Mouse (Mus musculus) heart, adult 2 months (tissue): ENCODE results near the gene Zfp738.

ENCODE experiments used
- CTCF ChIP-seq: fragments of 200-600 bp; IDR thresholded peaks from 2 replicates; pipeline ENCODE4 v1.8.1; 2022; ENCODE audit warnings: antibody characterized with exemption, mild to moderate bottlenecking, moderate library complexity
- EP300 ChIP-seq: fragments of 200-500 bp; IDR thresholded peaks from 2 replicates; pipeline ENCODE4 v1.6.1; 2011; ENCODE audit warnings: low read depth, low read length, control low read depth; ENCODE audit not compliant: insufficient read depth
- POLR2A ChIP-seq: fragments of 200-500 bp; IDR thresholded peaks from 2 replicates; pipeline ENCODE4 v1.6.1; 2011; ENCODE audit warnings: mild to moderate bottlenecking, low read depth, low read length, control low read depth; ENCODE audit not compliant: insufficient read depth

DNA sequence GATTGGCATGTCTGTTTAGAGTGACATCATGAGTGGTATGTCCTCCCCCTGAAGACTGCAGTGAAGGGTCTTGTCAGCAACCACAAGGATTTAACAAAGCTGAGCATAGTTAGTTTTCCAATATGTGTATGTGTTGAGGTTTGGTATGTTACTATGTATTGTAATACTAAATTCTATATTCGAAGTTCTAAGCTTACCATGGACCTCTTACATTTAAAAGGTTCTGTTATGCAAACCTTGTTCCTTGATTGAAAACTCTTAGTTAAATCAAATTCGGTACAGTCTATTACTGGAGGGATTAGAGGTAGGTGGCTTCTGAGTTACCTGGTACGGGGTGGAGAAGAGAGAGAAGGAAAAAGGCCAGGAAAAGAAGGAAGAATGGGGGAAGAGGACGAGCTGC, at the start of gene Zfp738:
- TF ChIP-seq CTCF (no peak), POLR2A (no peak), EP300 (no peak)
